Comparison of ENCODE assay signal across 24 mouse cellular contexts in the genomic region with DNA sequence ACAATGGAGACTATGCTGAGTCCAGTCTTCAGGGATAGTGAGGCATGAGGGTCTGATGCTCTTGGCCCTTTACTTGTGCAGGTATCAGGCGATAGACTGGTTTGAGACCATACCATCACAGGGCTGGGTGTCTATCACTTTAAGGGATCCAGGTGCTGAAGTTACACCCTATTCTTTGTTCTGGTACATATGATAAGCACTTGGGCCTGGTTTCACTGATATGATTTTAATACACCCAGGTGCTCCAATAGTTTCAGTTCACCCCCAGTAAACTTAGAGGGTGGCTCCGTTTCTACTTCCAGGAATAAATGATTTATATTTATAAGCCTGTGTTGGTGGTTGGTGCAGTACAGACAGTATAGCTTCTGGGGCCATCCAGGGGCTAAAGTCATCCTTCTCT.
DNase-seq lines count a peak whose midpoint lies in the region; ATAC-seq and TF ChIP-seq lines count a peak whose summit lies in the region.
"Had no signal": no experiment of that assay in that cellular context is flagged by ENCODE, and none has a peak within 500 bp of the region (broad histone marks: within the 10 kb centered on the region; RNA-seq: fewer than 3 reads in every experiment).

No protein-coding gene starts in this region.

- H3K27ac ChIP-seq in intestine, postnatal 0 days (ENCODE audit: low read depth, low read length) = no peak overlapping the region
- H3K27ac ChIP-seq in intestine, embryonic 16.5 days (ENCODE audit: low read length) = no peak overlapping the region
- no peak overlapping the region for H3K27ac ChIP-seq in MEL (ENCODE audit: control insufficient read depth, low read depth, low read length)
- no peak overlapping the region for H3K27ac ChIP-seq in stomach, postnatal 0 days (replicated peaks)
- H3K27ac ChIP-seq: embryonic facial prominence, embryonic 13.5 days; embryonic facial prominence, embryonic 15.5 days; forebrain, embryonic 10.5 days; forebrain, embryonic 12.5 days had no signal

- no peaks in the 10 kb centered on the region for H3K4me1 ChIP-seq in intestine, postnatal 0 days (replicated peaks; ENCODE audit: control insufficient read depth, insufficient read depth, low read length)
- H3K4me1 ChIP-seq in intestine, embryonic 16.5 days (ENCODE audit: control insufficient read depth, insufficient read depth, low read length) = no peaks in the 10 kb centered on the region
- H3K4me1 ChIP-seq in MEL (ENCODE audit: control insufficient read depth in 1 of 2, insufficient read depth in 2 of 2, low read length in 2 of 2) = peaks cover 12 to 29% of the 10 kb centered on the region in 2 experiments
- no peaks in the 10 kb centered on the region for H3K4me1 ChIP-seq in stomach, postnatal 0 days (replicated peaks; ENCODE audit: control insufficient read depth, insufficient read depth)
- H3K4me1 ChIP-seq: embryonic facial prominence, embryonic 13.5 days; embryonic facial prominence, embryonic 15.5 days; forebrain, embryonic 10.5 days; forebrain, embryonic 12.5 days had no signal

- H3K9ac ChIP-seq in intestine, postnatal 0 days (ENCODE audit: low read depth, low read length) = no peak overlapping the region
- no peak overlapping the region for H3K9ac ChIP-seq in intestine, embryonic 16.5 days (ENCODE audit: low read depth, low read length)
- no peak overlapping the region for H3K9ac ChIP-seq in MEL (ENCODE audit: control insufficient read depth, low read depth, low read length, poor library complexity, severe bottlenecking)
- H3K9ac ChIP-seq in stomach, postnatal 0 days (ENCODE audit: low read length) = no peak overlapping the region
- H3K9ac ChIP-seq: embryonic facial prominence, embryonic 13.5 days; embryonic facial prominence, embryonic 15.5 days; forebrain, embryonic 12.5 days had no signal

- no peaks in the 10 kb centered on the region for H3K36me3 ChIP-seq in intestine, postnatal 0 days (ENCODE audit: control insufficient read depth, insufficient read depth)
- H3K36me3 ChIP-seq in intestine, embryonic 16.5 days (ENCODE audit: control insufficient read depth, insufficient read depth, low read length) = no peaks in the 10 kb centered on the region
- peaks cover 0 to 33% of the 10 kb centered on the region in 2 experiments; a peak in 2 of 4 replicates for H3K36me3 ChIP-seq in MEL (ENCODE audit: control insufficient read depth in 1 of 2, insufficient read depth in 2 of 2, low read length in 2 of 2)
- H3K36me3 ChIP-seq in stomach, postnatal 0 days (ENCODE audit: control insufficient read depth, insufficient read depth, low read length) = no peaks in the 10 kb centered on the region
- H3K36me3 ChIP-seq: embryonic facial prominence, embryonic 13.5 days; embryonic facial prominence, embryonic 15.5 days; forebrain, embryonic 10.5 days; forebrain, embryonic 12.5 days; G1E had no signal

- ATAC-seq in intestine, postnatal 0 days = peak; percentile 77
- ATAC-seq in intestine, embryonic 16.5 days = no peak
- peak; percentile 57; the same call in 1 of the 2 replicates for ATAC-seq in stomach, postnatal 0 days (ENCODE audit: low FRiP score, low TSS enrichment)
- ATAC-seq: CD4-positive, CD25-positive, alpha-beta regulatory T cell, adult 4 months; forebrain, embryonic 14.5 days; forebrain, embryonic 16.5 days had no signal

- no peak for TF ChIP-seq POLR2A in MEL (IDR thresholded peaks at IDR 0.05; ENCODE audit: control insufficient read depth in 1 of 2, insufficient read depth in 1 of 2, low read depth in 1 of 2, low read length in 2 of 2, poor library complexity in 1 of 2)

- no peaks in the 10 kb centered on the region for H3K79me2 ChIP-seq in MEL (ENCODE audit: control insufficient read depth, insufficient read depth, low read length, poor library complexity)

- H3K4me2 ChIP-seq in intestine, postnatal 0 days (replicated peaks; ENCODE audit: low read depth) = no peak overlapping the region
- H3K4me2 ChIP-seq in intestine, embryonic 16.5 days (ENCODE audit: low read depth, low read length) = no peak overlapping the region
- no peak overlapping the region for H3K4me2 ChIP-seq in stomach, postnatal 0 days (replicated peaks; ENCODE audit: low read depth)
- H3K4me2 ChIP-seq: embryonic facial prominence, embryonic 13.5 days; embryonic facial prominence, embryonic 15.5 days; forebrain, embryonic 12.5 days had no signal

- no peak overlapping the region for H3K4me3 ChIP-seq in intestine, postnatal 0 days (ENCODE audit: low read depth, low read length)
- H3K4me3 ChIP-seq in intestine, embryonic 16.5 days (ENCODE audit: low read length) = no peak overlapping the region
- H3K4me3 ChIP-seq in MEL (ENCODE audit: control insufficient read depth in 1 of 2, insufficient read depth in 1 of 2, low read depth in 2 of 2, low read length in 2 of 2) = no peak overlapping the region
- H3K4me3 ChIP-seq in stomach, postnatal 0 days (ENCODE audit: low read depth, low read length) = no peak overlapping the region
- H3K4me3 ChIP-seq: embryonic facial prominence, embryonic 13.5 days; embryonic facial prominence, embryonic 15.5 days; erythroblast, embryonic 14.5 days; forebrain, embryonic 10.5 days; forebrain, embryonic 12.5 days had no signal

- peak; percentile 26 for DNase-seq in MEL (ENCODE audit: low read depth, low spot score)
- peak; percentile 17 for DNase-seq in stomach, postnatal 0 days (ENCODE audit: low spot score)
- DNase-seq in embryo, embryonic 10.5 days (ENCODE audit: low spot score) = no peak
- DNase-seq: adrenal gland, adult 8-10 months; adrenal gland, postnatal 36 days; B cell, adult 2 months; cerebellum, adult 11-12 months; cerebellum, adult 2 months; cerebellum, adult 9-10 months; cerebellum, postnatal 10 days; cerebellum, postnatal 25 days; embryo, embryonic 11 days had no signal

- H3K9me3 ChIP-seq in intestine, postnatal 0 days (ENCODE audit: control insufficient read depth) = no peaks in the 10 kb centered on the region
- no peaks in the 10 kb centered on the region; the same call in 1 of the 2 replicates for H3K9me3 ChIP-seq in intestine, embryonic 16.5 days (ENCODE audit: control insufficient read depth, low read length)
- H3K9me3 ChIP-seq in MEL (replicated peaks; ENCODE audit: insufficient read depth, low read length) = no peaks in the 10 kb centered on the region
- no peaks in the 10 kb centered on the region for H3K9me3 ChIP-seq in stomach, postnatal 0 days (ENCODE audit: control insufficient read depth, low read length)
- H3K9me3 ChIP-seq: embryonic facial prominence, embryonic 13.5 days; embryonic facial prominence, embryonic 15.5 days; forebrain, embryonic 10.5 days; forebrain, embryonic 12.5 days had no signal

- 67% methylated on average over 2 of the region's 2 CpGs for WGBS in intestine, postnatal 0 days
- 88% methylated on average over 2 of the region's 2 CpGs for WGBS in intestine, embryonic 16.5 days
- 67% methylated on average over 2 of the region's 2 CpGs for WGBS in stomach, postnatal 0 days

- TF ChIP-seq RAD21 in MEL (IDR thresholded peaks at IDR 0.05; ENCODE audit: low read depth, low read length) = no peak

- TF ChIP-seq EP300 in MEL (IDR thresholded peaks at IDR 0.05; ENCODE audit: low read depth in 1 of 2, low read length in 2 of 2) = peak; percentile 54 to 82
- no peak for TF ChIP-seq EP300 in stomach, postnatal 0 days (optimal IDR thresholded peaks at IDR 0.05)

- no peak for TF ChIP-seq CTCF in intestine, postnatal 0 days (IDR thresholded peaks at IDR 0.05; ENCODE audit: low read depth)
- TF ChIP-seq CTCF in MEL (IDR thresholded peaks at IDR 0.05 in 2 of 3, conservative IDR thresholded peaks at IDR 0.05 in 1 of 3; ENCODE audit: control insufficient read depth in 1 of 3, insufficient read depth in 1 of 3, low read depth in 2 of 3, low read length in 3 of 3, poor library complexity in 1 of 3, severe bottlenecking in 1 of 3) = no peak
- no peak for TF ChIP-seq CTCF in stomach, postnatal 0 days (IDR thresholded peaks at IDR 0.05; ENCODE audit: low read depth)

- H3K27me3 ChIP-seq in intestine, postnatal 0 days (replicated peaks; ENCODE audit: control insufficient read depth, insufficient read depth, low read length) = no peaks in the 10 kb centered on the region
- H3K27me3 ChIP-seq in intestine, embryonic 16.5 days (replicated peaks; ENCODE audit: control insufficient read depth, insufficient read depth, low read length) = no peaks in the 10 kb centered on the region
- H3K27me3 ChIP-seq in MEL (ENCODE audit: control insufficient read depth in 1 of 2, insufficient read depth in 2 of 2, low read length in 2 of 2) = no peaks in the 10 kb centered on the region
- no peaks in the 10 kb centered on the region for H3K27me3 ChIP-seq in stomach, postnatal 0 days (ENCODE audit: control insufficient read depth, insufficient read depth, low read length)
- H3K27me3 ChIP-seq: CH12.LX; embryonic facial prominence, embryonic 13.5 days; embryonic facial prominence, embryonic 15.5 days; forebrain, embryonic 12.5 days had no signal

TF ChIP-seq in MEL, 35 proteins besides CTCF, POLR2A, EP300 and RAD21:
- 0 out of 2 replicates have a peak, but pooled peaks have one; percentile 10 for TF ChIP-seq TAL1 (IDR thresholded peaks at IDR 0.05; ENCODE audit: low read length)
- no peak for TF ChIP-seq MEF2A (IDR thresholded peaks at IDR 0.05; ENCODE audit: extremely low read depth, insufficient replicate concordance, low read depth, low read length, poor library complexity, severe bottlenecking)
- TF ChIP-seq ELF1 (IDR thresholded peaks at IDR 0.05; ENCODE audit: low read depth, low read length) = no peak
- peak; percentile 17; the same call in 1 of the 2 replicates for TF ChIP-seq ETS1 (IDR thresholded peaks at IDR 0.05; ENCODE audit: low read depth, low read length)
- peak; percentile 45 for TF ChIP-seq GATA1 (IDR thresholded peaks at IDR 0.05; ENCODE audit: low read depth, low read length)
- peak; percentile 90 for TF ChIP-seq TCF12 (IDR thresholded peaks at IDR 0.05; ENCODE audit: low read depth, low read length)
- TF ChIP-seq ZKSCAN1 (IDR thresholded peaks at IDR 0.05; ENCODE audit: low read depth, low read length) = no peak
- TF ChIP-seq MXI1 (IDR thresholded peaks at IDR 0.05; ENCODE audit: low read depth, low read length) = no peak
- no peak for TF ChIP-seq NELFE (IDR thresholded peaks at IDR 0.05; ENCODE audit: low read depth, low read length)
- 0 out of 2 replicates have a peak, but pooled peaks have one; percentile 19 for TF ChIP-seq SIN3A (IDR thresholded peaks at IDR 0.05; ENCODE audit: low read length)
